Mouse (Mus musculus) gastrocnemius, postnatal 4 days (tissue): ENCODE measurements around the gene Exoc4. TPM values are rescaled to one million over a fixed set of nuclear protein-coding genes. Genes with fewer than 3 reads are reported as not detected.

Experiments used
- DNase-seq, 2 experiments: peaks; one replicate each; pipeline ENCODE4 v3.0.0; 2021 to 2022; ENCODE audit warnings: low spot score in 2 of 2, mixed read lengths in 2 of 2
- total RNA-seq, 2 experiments: library from RNA; stranded (reverse); gene quantifications; 2 replicates each; pipeline ENCODE4 v1.2.3; 2021

Exoc4 gene
- total RNA-seq, 2 experiments from 2014 or later, result 57.7 to 61.7 TPM

DNA sequence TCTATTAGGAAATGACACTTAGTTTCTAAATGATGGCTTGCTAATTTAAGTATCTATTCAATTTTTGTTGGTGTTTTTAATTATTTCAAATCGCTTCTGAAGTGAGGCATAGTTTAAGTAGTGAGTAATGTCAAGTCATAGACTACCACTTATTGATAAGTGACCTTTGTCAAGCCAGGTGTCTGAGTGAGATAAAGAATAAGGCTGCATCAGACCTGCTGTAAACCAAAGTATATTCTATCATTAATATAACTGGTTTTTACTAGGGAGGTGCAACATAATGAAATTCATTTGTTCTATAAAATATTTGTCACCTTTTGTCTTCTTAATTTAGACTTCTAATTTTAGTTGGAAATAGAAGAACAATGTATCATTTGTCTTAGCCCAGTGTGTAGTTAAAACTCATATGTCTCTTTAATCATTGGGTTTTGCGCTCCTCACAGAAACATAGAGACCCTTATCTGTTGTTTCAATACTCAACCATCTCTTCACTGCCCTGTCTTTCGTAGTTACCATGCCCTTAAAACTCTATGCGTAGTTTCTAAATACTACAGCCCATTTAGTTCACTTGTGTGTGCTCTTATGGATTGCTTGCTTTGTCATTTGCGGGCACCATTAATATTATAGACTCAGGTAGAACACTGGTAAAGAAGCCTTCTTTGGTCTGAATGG, 217.4 kb downstream of the Exoc4 start:
- DNase-seq, result no peak

DNA sequence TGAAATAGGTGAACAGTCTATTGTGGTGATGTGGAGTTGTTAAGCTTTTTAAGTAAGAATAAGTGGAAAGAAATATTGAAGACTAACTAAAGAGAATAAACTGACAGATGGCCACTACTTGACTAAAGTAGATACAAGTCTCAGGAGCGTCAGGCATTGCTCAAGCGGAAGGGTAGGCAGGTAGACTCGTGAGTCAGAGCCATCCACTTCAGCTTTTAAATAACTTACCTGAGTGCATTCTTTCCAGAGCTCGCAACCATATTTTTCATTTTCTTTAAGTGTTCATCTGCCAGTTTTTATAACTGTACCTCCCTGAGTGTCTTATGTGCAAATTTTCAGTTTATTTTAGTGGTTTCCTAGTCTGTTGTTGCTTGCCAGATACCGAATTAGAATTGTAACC, 219.6 kb downstream of the Exoc4 start:
- no peak for DNase-seq

DNA sequence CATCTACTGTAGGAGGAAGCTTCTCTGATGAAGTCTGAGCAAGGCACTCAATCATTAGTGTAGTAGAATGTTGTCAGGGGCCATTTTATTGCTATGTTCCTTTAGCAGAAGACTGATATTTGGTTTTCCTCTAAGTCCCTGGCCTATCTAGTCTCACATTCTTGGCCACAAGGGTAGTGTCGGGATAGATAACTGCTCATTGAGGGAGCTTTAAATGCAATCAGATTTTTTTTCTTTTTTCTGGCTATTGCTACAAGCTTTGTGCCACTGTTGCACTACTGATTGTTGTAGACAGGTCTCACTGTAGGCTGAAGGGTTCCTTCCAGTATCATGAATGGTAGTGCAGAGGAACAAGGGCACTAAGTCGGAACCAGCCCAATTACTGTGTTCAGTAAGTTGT, 227.2 kb downstream of the Exoc4 start:
- no peak for DNase-seq

- no peak for DNase-seq
Measured at GRCm38 (mm10) chr6:33484568-33484967, 235.7 kb downstream of the Exoc4 start.

- DNase-seq, result no peak
Measured at GRCm38 (mm10) chr6:33489788-33490187, 240.9 kb downstream of the Exoc4 start.

- no peak for DNase-seq
Measured at GRCm38 (mm10) chr6:33496141-33496855, 247.4 kb downstream of the Exoc4 start.

GRCm38 (mm10) chr6:33497348-33497747, 248.5 kb downstream of the Exoc4 start:
- DNase-seq, result no peak

DNA sequence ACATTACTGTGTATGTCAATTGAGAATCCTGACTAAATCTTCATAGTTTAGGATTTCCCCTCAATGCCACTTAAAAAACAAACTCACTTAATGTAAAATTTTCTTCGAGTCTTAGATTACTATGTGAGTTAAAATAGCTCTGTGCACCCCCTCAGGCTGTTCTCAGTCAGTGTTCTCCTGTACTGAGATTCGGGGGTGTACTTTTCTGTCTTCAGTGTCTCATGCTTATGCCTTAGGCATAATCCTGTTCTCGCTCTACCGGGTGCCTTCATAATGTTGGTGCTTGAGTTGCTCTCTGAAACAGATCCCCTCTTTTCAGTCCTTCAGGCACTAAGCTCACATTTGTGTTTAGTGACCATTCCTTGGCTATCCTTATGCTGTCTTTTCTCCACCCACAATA, 253.5 kb downstream of the Exoc4 start:
- DNase-seq, result no peak

GRCm38 (mm10) chr6:33503381-33503780, 254.5 kb downstream of the Exoc4 start:
- DNase-seq, result no peak

- DNase-seq, result no peak
Measured at GRCm38 (mm10) chr6:33507134-33507533, 258.2 kb downstream of the Exoc4 start.

DNA sequence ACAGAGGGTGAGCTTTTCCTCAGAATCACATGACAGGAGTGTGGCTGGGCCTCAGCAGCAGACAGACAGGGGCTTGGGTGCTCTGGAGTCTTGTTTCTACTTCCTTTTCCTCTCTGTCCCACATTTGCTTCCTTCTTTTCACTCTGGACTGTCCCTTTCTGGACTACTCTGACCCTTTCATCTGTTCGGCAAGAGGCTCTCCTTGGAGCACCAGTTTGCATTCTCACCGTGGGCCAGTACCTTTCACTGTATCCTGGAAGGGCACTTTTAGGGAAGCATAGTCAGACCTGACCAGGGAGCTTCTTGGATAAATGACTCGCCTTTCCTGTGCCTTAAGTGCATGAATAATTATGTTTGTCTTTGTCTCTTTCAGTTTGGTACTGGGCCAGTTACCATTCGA, 266.5 kb downstream of the Exoc4 start:
- no peak for DNase-seq

GRCm38 (mm10) chr6:33516798-33517197, 267.9 kb downstream of the Exoc4 start:
- DNase-seq, result peak in 1 of 2 experiments; percentile 29

GRCm38 (mm10) chr6:33517890-33518410, 269.1 kb downstream of the Exoc4 start:
- no peak for DNase-seq

- DNase-seq, result no peak
Measured at GRCm38 (mm10) chr6:33525695-33526366, 276.9 kb downstream of the Exoc4 start.

DNA sequence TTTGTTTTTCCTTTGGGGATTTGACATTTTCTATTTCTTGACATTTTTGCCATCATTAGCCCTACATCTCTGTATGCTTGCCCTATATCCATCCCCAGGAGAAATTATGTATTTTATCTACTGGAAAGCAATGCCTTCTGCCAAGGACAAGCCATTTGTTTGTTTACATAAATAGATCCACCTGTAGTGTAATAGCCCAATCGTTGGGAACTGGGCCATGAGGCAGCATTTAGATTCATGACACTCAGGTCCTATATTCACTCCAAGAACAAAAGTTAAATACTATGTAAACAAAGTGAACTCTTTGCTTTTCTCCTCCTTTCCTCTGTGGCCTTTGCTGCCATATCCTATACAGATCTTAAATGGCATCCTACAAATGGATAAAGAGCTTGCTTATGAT, 291.5 kb downstream of the Exoc4 start:
- no peak for DNase-seq

- no peak for DNase-seq
Measured at GRCm38 (mm10) chr6:33542712-33543111, 293.8 kb downstream of the Exoc4 start.

DNA sequence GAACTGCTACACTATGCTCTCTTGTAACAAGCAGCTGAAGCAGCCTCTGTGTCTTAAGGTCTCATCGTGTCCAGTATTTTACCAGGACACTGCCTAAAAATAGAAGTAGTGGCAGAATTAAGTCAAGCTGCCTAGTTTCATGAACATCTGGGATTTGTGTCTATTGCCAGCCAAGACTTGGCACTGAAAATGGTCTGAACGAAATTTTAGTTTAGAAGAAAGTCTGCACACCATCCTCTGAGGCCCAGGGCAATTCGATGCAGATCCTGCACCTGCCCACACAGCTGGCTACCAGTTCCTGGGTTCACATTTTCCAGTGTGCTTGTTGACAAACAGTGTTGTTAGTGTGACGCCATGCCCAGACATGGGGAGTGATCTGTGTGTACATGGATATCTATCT, 303.0 kb downstream of the Exoc4 start:
- DNase-seq, result peak in 1 of 2 experiments; percentile 9

GRCm38 (mm10) chr6:33560925-33561324, 312.0 kb downstream of the Exoc4 start:
- DNase-seq, result no peak

GRCm38 (mm10) chr6:33561911-33562310, 313.0 kb downstream of the Exoc4 start:
- no peak for DNase-seq

DNA sequence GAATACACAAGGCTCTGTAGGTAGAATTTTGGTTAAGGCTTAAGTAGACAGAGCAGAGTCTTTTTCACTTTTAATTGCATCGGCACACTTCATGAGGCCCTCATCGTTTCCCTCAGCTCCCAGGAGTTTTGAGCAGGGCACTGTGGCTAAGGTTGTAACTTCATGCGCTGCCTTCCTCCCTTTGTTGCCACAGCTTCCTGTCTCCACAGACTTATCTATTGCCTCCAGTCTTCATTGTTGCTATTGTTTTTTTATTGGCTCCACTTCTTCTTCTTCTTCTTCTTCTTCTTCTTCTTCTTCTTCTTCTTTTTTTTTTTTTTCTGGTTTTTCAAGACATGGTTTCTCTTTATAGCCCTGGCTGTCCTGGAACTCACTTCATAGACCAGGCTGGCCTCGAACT, 327.1 kb downstream of the Exoc4 start:
- DNase-seq, result no peak

DNA sequence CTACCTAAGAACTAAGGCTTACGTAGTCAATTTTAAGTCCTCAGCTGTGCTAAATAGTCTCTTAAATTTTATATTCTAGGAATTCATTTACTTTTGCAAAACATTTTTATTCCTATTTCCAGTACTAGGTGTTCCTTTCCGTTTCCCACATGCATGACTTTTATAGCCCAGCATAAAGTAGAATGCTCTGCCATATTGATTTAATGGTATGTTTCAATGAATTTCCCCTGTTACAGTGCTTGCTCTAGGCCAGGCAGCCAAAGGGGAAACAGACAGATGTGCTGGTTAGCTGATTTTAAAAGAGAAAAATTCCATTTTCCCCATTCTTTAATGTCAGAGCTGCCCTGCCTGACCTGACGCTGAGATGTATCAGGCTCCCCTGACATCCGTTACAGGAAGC, 359.6 kb downstream of the Exoc4 start:
- no peak for DNase-seq

- no peak for DNase-seq
Measured at GRCm38 (mm10) chr6:33613978-33614377, 365.1 kb downstream of the Exoc4 start.
